Mouse (Mus musculus) right cerebral cortex, adult 18-20 months (tissue): Measurements from ENCODE around the gene Eif4g3.

Experiments used
- DNase-seq: peaks from one replicate; pipeline ENCODE4 v3.0.0; 2022; ENCODE audit warnings: mixed read lengths

The Eif4g3 gene

DNA sequence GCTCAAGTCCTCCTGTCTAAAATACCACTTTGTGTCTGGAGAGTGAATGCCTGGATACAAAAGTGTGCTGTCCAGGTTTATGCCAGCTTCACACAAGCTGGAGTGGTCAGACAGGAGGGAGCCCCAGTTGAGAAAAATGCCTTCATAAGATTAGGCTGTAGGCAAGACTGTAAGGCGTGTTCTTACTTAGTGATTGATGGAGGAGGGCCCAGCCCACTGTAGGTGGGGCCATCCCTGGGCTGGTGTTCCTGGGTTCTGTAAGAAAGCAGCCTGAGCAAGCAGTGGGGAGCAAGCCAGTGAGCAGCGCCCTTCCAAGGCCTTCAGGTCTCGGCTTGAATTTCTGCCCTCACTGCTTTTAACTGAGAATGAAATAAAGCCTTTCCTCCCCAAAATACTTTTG lies 175.3 kb downstream of the Eif4g3 start:
- no peak for DNase-seq

DNA sequence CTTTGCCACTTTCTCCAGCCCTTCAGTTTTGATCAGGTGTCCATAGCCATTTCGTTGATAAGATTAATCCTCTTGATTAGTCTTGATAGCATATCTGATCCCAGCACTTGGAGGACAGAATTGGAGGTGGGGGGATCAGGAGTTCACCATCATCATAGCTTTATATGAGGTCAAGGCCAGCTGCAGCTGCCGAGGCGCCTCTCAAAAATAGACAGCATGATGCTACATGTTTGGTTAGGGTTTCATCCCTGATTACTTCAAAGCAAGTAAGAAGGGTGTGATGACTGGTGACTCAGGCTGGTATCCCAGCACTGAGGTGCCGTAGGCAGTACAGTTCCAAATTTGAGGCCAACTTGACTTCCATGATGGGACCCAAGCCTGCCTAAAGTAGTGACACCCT lies 176.6 kb downstream of the Eif4g3 start:
- no peak for DNase-seq

DNA sequence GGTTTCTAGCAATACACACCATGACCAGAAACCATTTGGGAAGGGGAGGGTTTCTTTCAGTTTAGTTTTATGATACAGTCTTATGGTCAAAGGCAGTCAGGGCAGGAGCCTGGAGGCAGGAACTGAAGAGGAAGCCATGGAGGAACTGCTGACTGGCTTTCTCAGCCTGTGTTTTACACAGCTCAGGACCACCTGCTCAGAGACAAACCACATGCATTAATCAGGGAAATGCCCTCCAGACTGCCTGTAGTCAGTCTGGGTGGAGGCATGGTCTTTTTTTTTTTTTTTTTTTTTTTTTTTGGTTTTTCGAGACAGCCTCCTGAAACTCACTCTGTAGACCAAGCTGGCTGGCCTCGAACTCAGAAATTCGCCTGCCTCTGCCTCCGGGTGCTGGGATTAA lies 179.9 kb downstream of the Eif4g3 start:
- DNase-seq = no peak

DNA sequence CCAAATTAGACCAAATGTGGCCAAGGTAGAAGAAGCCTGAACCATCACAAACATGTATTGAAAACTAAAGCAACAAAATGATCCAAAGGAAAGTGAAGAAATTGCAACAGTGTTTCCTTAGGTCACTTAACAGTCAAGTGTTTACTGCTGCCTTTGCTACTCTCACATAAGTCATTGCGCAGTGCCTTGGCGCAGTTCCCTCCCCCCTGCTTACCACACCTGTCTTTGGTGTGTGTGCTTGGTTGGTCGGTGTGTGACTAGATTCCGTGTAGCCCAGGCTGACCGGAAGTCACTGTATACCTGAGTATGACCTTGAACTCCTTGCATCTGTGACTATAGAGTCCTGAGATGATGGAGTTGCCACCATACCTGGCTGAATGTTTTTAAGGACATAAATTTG lies 186.6 kb downstream of the Eif4g3 start:
- DNase-seq = no peak

DNA sequence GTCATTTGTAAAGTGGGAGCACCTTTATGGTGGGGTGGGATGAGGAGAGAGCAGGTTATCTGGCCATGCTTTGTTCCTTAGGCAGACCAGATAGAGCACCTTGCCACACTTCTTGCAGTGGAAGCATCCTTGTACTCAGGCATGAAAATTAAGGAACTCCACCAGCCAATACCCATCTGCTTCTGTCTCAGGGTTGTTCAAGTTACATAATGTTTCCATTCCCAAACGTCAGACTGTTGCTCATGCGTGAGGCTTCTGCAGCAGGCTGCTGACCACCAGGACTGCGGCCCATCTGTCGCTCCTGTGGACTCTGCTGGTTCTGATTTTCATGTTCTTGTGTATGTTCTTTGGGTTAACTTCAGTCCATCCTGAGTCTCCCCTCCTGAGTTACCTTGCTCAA lies 187.9 kb downstream of the Eif4g3 start:
- DNase-seq = no peak

DNA sequence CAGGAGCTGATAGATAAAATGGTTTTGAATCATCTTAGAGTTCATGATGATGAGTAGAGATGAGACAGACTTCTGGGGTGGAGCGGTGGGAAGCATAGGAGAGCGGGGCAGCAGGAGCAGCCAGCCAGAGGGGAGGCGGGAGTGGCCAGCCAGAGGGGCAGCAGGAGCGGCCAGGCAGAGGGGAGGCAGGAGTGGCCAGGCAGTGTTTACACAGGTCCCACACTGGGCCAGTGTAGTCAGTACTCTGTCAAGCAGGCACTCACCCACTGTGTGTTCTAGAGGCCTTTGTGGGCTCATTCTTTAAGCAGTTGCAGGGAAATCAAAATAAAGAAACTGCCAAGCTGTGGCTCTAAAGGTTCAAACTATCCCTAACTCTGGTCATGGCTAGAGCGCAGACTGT lies 191.2 kb downstream of the Eif4g3 start:
- no peak for DNase-seq

DNA sequence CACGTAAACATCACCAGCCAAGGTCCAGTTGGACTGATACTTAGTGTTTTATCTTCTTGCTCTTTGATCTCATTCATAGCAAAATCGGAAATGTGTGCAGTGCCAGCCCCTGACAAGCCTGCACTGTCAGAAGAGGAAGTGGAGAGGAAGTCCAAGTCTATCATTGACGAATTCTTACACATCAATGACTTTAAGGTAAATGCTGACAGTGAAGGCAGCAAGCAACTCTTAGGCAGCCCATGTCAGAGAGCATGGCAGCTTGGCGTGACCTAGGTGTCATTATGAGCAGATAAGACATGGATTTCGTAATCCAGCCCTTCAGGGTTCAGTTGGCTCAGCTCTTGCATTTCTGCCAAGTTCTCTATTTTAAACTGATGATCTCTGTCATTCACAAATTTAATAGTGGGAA lies 191.8 kb downstream of the Eif4g3 start:
- no peak for DNase-seq

DNA sequence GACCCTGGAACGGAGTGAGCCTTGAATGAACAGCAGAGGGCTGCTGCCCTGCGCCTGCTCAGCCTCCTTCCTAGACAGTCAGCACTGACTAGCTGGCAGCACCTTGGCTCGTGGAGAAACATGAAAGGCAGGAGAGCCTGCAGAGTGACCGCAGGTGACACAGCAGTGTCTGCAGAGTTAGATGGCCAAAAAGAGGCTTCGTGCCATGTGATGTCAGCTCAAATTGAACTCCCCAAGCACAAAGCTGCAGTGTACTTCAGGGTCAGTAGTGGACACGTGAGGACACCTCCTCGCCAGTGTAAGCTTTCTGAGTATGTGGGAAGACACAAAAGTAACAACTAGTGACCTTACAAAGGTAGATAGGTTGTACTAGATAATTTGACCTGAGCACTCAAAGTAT lies 193.1 kb downstream of the Eif4g3 start:
- DNase-seq = no peak

DNA sequence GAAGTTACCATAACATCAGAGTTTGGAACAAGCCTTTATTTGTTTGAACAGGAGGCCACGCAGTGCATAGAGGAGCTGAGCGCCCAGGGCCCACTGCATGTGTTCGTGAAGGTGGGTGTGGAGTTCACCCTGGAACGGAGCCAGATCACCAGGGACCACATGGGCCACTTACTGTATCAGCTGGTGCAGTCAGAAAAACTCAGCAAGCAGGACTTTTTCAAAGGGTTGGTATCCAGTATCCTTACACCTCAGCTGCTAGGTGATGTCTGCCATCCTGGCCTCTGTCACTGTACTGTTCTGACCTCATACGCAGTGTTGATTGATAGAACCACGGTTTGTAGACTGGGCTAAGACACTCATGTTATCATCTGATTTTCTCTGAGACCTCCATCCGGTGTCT lies 195.2 kb downstream of the Eif4g3 start:
- no peak for DNase-seq

DNA sequence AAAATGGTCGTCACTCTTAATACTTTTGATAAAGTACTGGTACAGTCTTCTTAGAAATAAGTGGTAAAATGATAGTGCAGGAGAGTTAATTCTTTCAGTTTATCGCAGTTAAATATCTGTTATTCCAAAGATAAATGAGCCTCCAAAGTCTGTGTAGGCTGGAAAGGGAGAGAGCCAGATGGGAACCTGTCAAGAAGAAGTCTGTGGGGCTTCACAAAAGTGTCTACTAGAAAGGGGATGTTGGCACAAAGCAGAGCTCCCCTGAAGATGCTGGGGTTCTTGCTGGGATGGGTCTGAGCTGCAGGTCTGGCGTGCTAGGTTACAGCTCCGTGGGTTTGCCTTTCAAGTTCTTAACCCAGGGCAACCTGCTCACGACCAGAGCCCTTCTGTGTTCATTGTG lies 199.7 kb downstream of the Eif4g3 start:
- DNase-seq = no peak

DNA sequence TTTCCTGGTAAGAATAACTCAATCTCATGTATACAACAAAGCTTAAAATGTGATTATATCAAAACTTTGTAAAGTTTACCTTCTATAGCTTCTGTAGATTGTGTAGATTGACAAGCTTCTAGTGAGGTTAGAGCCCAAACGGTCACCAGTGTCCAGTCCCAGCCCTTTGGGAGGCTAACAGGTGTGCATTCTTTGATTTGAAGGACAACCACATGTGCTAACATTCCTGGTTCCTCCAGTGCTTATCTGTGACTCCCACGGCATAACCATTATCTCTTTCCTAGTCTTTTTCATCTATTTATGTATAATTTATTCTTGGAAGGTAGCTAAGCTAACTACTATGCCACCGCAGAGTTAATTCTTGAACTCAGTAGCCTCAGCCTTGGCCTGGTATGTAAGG lies 207.9 kb downstream of the Eif4g3 start:
- no peak for DNase-seq

DNA sequence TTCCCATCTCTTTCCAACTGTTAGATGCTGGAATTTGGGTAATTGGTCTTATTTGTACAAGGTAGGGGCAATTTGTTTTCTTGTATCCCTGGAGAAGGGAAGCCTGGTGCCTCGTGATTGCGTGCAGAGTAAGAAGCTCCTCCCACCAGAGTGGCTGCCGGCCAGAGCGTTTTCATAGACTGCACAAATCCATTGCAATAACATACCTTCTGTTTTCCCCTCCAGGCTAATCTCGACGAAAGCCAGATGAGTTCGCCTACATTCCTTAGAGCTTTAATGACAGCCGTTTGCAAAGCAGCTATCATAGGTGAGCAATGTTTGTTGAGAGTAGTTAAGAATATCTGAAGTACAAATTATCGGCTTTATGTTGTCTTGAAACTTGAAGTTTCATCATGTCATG lies 208.9 kb downstream of the Eif4g3 start:
- no peak for DNase-seq

DNA sequence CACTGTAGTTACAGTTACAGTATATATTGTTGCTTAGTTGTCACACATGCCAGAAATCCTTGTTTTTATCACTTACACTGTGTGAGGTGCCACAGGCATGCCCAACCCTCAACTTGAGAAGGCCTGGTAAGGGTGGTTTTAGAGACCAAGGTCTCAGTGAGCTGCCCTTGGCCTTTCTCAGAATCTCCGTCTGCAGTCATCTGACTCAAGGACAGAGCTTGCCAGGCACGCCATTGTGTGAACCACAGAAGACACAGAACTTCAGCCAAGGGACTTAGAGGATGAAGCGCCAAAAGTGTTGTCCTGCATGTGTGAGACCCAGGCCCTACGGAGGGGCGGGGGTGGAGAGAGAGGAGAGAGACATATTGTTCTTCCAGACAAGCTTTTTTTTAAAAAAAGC lies 217.3 kb downstream of the Eif4g3 start:
- DNase-seq = no peak

DNA sequence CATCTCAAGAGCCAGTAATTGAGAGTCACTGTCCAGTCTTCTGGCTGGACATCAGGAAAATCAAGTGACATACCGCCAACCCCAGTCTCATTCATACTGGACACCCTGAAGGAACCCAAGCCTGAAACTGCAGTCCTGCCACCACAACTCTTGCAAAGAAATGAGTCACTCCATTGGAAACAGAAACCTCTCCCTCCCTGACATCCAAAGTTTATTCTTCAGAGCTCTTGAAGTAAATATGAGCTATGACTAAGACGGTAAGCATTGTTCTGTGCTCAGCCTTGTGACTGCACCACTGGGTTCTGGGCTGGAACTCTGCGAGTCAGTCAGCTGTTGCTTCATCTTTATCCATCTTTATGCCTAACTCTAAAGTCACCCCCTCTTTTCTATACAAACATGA lies 221.0 kb downstream of the Eif4g3 start:
- no peak for DNase-seq

DNA sequence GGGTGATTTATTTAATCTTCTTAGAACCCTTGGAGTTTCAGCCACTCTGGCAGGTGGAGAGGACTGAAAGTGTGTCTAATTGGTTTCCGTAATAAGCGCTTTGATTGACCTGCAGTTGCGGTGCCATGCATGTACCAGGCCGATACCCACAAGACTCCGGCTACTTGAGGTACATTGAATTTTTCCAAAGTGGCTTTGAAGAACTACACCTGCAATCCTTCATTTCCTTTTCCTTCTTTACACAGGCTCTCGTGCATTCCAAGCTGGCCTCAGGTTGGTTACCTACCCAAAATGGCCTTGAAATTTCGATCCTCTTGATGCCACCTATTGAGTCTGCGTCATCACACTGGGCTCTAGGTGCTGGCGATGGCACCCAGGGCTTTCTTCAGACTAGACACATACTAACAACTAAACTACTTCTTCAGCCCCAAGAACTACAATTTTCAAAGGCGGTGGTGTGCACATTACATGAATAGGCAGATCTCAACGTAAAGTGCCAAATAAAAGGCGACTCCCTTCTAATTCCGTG lies 222.9 kb downstream of the Eif4g3 start:
- DNase-seq = no peak

DNA sequence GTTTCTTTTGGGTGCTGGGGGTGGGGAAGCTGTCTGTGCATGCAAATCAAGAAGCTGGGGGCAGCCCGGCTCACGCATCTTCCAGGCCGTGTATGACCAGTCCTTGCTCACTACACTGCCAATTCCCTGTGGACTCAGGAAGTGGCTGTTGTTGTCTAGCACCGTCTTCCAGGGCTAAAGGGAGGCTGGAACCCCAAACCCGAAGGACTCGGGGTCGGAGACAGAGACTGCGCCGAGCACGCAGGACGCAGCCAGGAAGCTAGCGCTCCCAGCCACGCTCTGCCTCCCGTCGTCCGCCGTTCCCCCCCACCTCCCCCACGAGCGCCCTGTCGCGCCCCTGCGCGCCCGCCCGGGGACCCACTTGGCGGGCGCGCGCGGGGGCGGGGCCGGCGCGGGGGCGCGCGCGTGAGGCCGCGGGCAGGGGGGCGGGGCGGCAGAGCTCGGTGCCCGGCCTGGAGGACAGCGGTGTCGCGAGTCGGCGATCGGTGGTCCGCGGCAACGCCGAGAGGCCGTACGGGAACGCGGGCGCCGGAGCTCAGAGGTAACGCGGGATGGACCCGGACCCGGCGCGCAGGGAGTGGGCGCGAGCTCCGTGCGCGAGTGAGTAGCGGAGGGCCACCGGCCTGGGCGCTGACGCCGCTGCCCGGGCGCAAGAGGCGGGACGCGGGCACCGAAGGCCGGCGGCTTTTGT lies 223.5 kb downstream of the Eif4g3 start, which contains the start of gene Hp1bp3:
TSS of gene Hp1bp3 (plus strand) at position 97 of the 691 bp plus-strand sequence.
- peak; percentile 79 for DNase-seq

DNA sequence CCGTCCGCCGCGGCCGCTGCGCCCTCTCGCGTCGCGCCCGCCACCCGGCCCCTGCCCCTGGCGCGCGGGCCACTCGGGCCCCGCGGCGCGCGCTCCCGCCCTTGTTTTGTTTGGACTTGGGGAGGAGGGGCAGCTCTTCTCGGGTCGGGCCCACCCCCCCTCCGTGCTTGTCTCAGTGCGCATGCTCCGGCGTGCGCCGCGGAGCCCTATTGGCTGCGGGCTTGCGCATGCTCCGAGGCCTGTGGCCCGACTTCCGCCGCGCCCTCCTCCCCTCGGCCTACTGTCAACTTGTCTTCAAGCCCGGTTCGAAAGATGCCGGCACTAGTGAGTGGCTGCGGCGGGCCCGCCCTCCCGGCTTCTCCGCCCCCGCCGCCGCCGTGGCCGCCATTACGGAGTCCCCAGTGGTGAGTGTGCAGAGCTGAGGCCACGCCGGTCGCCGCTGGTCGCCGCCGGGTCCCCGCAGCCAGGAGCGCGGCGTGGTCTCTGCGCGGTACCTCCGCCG lies 224.1 kb downstream of the Eif4g3 start:
- peak; percentile 98 for DNase-seq

DNA sequence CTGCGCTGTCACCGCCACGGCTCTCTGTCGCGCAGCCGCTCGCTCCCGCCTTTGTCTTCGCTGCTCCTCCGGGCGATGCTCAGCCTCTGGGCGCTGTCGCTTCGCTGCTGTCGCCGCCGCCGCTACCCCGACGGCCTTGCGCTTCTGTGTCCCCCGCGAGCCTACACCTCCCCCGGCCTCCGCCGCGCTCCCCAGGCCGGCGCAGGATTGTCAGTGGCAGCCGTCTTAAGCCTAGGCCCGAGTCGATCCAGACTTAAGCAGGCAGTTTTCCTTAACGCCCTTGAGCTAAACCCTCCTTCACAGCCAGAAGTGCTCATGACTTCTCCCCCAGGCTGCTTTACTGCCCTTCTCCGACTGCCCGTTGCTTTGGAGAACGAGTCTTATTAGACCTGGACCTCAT lies 224.6 kb downstream of the Eif4g3 start:
- DNase-seq = peak; percentile 49

DNA sequence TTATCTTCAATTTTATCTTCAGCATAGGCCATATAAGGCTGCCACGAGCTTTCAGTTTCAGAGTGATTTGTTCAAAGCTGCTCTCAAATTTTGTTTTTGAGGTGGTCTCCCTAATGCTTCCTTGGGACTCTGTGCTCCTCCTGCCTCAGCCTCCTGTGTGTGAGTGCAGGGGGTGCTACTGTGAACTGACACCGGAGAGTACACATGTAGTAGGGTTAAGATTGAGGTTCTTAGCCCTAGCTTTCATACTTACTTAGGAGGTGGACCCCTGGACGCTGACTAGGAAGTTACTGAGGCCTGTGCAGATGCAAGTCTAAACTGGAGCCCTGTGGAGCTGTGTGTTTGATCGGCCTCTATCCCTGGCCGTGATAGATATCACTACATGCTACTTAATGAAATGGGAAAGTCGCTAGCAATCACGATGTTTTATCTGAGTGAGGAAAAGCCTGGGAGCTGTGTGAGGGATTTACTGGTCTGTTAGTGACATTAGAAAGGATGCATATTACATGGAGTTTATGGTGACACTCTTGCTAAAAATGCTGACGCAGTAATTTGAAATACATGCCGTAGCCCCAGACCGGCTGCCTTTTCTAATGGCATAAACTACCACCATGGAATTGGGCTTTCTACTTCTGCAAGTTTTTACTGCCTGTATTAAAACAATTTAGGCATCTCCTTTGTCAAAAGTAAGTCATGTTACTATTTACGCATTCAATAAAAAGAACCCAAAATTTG lies 225.3 kb downstream of the Eif4g3 start:
- DNase-seq = no peak

DNA sequence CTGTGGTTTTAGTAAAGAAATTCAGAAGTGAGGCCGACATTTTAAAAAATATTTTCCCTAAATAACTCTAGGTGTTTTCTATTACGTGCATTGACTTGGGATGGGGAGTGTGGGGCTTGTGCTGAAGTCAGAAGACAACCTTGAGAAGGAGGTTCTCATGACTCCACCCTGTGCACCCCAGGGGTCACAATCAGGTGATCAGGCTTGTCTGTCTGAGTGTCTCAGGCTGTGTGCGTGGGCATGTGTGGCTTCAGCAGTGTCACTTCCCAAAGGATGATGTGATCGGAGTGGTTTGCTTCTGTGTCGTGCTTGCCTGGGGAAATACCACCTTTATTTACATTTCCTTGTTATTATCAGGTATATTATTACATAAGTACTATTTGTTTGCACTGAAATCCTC lies 226.5 kb downstream of the Eif4g3 start:
- DNase-seq = no peak

DNA sequence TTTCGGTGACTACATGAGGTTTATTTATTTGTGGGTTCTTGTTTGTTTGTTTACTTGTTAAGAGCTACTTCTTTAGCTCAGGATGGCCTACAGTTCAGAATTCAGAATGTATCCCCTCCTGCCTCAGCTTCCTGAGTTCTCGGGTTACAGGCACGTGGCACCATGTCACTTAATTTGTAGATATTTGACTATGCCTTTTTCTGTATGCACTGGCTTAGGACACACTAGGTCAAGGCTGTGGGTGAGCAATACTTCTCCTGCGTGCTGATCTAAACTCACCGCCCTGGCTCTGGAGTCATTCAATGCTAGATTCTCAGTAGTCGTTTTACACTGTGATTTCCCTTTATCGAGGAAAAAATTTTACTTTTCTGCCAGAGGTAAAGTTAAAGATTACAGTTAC lies 227.9 kb downstream of the Eif4g3 start:
- no peak for DNase-seq

DNA sequence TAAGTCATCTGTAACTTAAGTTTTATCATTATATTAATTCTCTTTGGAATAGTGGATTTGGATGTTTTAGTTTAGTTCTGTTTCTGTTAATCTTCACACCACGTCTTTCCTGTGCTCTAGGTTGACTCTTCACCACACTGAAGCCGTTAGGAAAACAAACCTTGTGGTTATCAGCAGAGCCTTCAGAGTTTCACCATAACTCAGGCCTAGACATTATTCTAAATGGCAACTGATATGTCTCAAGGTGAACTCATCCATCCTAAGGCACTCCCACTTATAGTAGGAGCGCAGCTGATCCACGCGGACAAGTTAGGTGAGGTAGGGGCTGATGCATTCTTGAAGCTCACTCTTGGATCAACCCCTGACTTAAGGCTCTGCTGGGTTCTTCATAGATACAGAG lies 228.6 kb downstream of the Eif4g3 start:
- no peak for DNase-seq

DNA sequence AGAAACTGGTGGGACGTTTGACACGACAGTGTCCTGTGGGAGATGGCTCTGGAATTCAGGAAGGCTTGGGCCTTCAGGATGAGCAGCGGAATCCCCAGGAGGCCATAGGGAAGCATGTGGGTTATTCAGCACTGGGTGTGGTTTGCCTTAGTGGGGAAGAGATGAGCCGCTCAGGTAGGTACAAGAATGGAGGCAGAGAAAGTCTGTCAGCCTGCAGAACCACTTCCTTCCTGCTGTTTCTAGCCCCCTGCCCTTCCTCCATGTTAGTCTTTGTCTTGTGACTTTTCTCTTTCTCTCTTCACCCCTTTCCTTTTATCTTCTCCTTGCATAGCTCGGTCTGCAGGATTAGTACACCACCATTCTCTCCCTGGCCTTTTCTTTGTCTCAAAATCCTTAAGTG lies 229.6 kb downstream of the Eif4g3 start:
- DNase-seq = no peak

DNA sequence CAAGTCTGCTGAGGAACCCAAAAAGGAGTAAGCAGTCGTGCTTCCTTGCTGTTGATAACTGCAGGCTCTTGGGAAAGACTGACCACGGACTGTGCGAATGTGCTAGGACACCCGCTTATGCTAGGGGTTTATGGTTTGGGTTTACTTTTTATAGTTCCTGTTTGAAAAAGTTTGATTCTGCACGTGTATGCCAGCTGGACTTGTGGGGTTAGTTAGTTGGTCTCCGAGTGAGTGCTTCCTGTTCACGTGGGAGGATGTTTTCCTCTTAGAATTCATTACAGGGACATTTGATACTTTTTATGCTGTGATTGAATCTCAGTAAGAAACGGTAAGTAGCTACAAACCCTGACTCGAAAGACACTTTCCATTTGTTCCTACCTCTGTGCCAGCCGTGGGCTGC lies 230.8 kb downstream of the Eif4g3 start:
- no peak for DNase-seq
